Mouse (Mus musculus) stomach, embryonic 16.5 days (tissue): ENCODE measurements around the gene Pfkfb2. TPM values are rescaled to one million over a fixed set of nuclear protein-coding genes. Genes with fewer than 3 reads are reported as not detected.

ENCODE experiments used
- ATAC-seq: fragments of 200-750 bp; cut with Nextera tagmentation; 2 replicates; pipeline ENCODE4 v1.8.0; 2017; ENCODE audit warnings: moderate number of reproducible peaks, moderate TSS enrichment; ENCODE audit not compliant: insufficient read depth, low FRiP score
- H3K27ac ChIP-seq: fragments of 300-500 bp; sonication (generic); 2 replicates; pipeline ENCODE4 v1.5.1; 2014; ENCODE audit warnings: low read length
- H3K27me3 ChIP-seq: fragments of 300-500 bp; sonication (generic); 2 replicates; pipeline ENCODE4 v1.6.1; 2014; ENCODE audit warnings: low read length, control low read depth, mixed read lengths; ENCODE audit not compliant: control insufficient read depth, insufficient read depth
- H3K36me3 ChIP-seq: fragments of 300-500 bp; sonication (generic); 2 replicates; pipeline ENCODE4 v1.6.1; 2014; ENCODE audit warnings: low read length; ENCODE audit not compliant: control insufficient read depth, insufficient read depth
- H3K4me1 ChIP-seq: fragments of 300-500 bp; sonication (generic); 2 replicates; pipeline ENCODE4 v1.6.1; 2014; ENCODE audit warnings: low read length, control low read depth, mixed read lengths; ENCODE audit not compliant: control insufficient read depth, insufficient read depth
- H3K4me2 ChIP-seq: fragments of 300-500 bp; sonication (generic); 2 replicates; pipeline ENCODE4 v1.6.1; 2014; ENCODE audit warnings: low read depth, low read length, mixed read lengths
- H3K4me3 ChIP-seq: fragments of 300-500 bp; sonication (generic); replicated peaks from 2 replicates; pipeline ENCODE4 v1.5.1; 2014; ENCODE audit warnings: mild to moderate bottlenecking, low read length
- H3K9ac ChIP-seq: fragments of 300-500 bp; sonication (generic); 2 replicates; pipeline ENCODE4 v1.6.1; 2014; ENCODE audit warnings: low read length
- H3K9me3 ChIP-seq: fragments of 300-500 bp; sonication (generic); replicated peaks from 2 replicates; pipeline ENCODE4 v1.6.1; 2016; ENCODE audit warnings: low read length, control low read depth; ENCODE audit not compliant: control insufficient read depth
- WGBS: fragments of 180-500 bp; shearing (Covaris S2); extraction: QIAGEN DNeasy Blood & Tissue Kit; methylation state at CpG from one replicate; pipeline ENCODE4 v1.1.7; 2014; 5-methylcytosine and 5-hydroxymethylcytosine counted together
- polyA plus RNA-seq: library from polyadenylated mRNA; unstranded; fragments of >200 nt; fragmentation: Nextera tagmentation; extraction: Ambion mirVana; gene quantifications from 2 replicates; pipeline ENCODE4 v1.2.1, GENCODE M21; 2015

The Pfkfb2 gene
- polyA plus RNA-seq, 1 experiment from 2014 or later, result 11.6 TPM

GRCm38 (mm10) chr1:130716218-130716512, 12.9 kb downstream of the Pfkfb2 start:
- H3K36me3 ChIP-seq, result no peaks in the 10 kb centered on the region
- WGBS, result 0% methylated on average over 3 of the region's 3 CpGs
- peaks cover 14% of the 10 kb centered on the region for H3K4me1 ChIP-seq
- ATAC-seq, result peak; percentile 6; the same call in 1 of the 2 replicates
- peak overlapping the region; percentile 94 for H3K27ac ChIP-seq
- H3K4me3 ChIP-seq, result peak overlapping the region; percentile 98
- peak overlapping the region; percentile 86 for H3K4me2 ChIP-seq
- H3K9ac ChIP-seq, result peak overlapping the region; percentile 98
- no peaks in the 10 kb centered on the region for H3K9me3 ChIP-seq
- H3K27me3 ChIP-seq, result no peaks in the 10 kb centered on the region

DNA sequence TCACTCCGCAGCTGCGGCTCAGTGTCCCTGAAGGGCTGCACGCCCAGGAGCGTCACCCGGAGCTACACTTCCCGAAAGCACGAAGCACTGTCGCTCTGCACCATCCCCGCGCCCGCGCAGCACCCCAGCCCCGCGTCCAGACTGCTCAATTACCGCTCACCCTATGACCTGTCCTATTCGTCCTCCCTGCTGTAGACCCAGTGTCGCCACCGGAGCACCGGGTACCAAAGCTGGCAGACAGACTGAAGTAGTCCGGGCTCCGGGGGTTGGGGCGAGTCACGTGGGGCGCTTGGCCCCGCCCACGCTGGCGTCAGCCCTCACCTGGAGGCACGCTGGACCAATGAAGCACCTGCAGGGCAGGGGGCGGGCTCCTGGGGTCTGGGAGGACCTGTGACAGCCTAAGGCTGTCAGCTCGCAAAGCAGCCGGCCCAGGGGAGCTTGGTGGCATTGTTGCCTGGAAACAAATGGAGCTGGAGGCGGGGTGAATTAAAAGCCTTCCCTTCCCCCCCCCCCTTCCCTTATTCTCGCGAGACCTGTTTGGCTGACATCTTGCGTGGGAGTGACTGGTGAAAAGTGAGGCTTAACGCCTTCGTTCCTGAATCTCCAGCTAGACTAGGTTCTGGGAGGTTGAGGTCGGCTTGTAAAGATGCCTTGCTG, 13.4 kb downstream of the Pfkfb2 start, which contains the start of gene Gm29427:
Gm29427 (minus strand) TSS at position 239 of the 657 bp plus-strand sequence.
- Histone ChIP-seq H3K4me3 (peak within 1 kb of the TSS; percentile 98), H3K4me2 (peak within 1 kb of the TSS; percentile 86), H3K9me3 (no peaks in the 10 kb centered on the region), H3K9ac (peak within 1 kb of the TSS; percentile 98), H3K27me3 (no peaks in the 10 kb centered on the region), H3K36me3 (no peaks in the 10 kb centered on the region), H3K4me1 (peaks cover 14% of the 10 kb centered on the region), H3K27ac (peak within 1 kb of the TSS; percentile 94)
- under 1% methylated on average over 38 of the region's 38 CpGs for WGBS
- ATAC-seq, result peak; percentile 97

GRCm38 (mm10) chr1:130714046-130714445, 15.0 kb downstream of the Pfkfb2 start:
- H3K27me3 ChIP-seq, result no peaks in the 10 kb centered on the region
- ATAC-seq, result no peak
- 82% methylated on average over 4 of the region's 4 CpGs for WGBS
- H3K4me3 ChIP-seq, result no peak overlapping the region
- no peak overlapping the region for H3K4me2 ChIP-seq
- no peaks in the 10 kb centered on the region for H3K36me3 ChIP-seq
- peaks cover 12% of the 10 kb centered on the region for H3K4me1 ChIP-seq
- no peaks in the 10 kb centered on the region for H3K9me3 ChIP-seq
- H3K9ac ChIP-seq, result no peak overlapping the region
- H3K27ac ChIP-seq, result no peak overlapping the region

DNA sequence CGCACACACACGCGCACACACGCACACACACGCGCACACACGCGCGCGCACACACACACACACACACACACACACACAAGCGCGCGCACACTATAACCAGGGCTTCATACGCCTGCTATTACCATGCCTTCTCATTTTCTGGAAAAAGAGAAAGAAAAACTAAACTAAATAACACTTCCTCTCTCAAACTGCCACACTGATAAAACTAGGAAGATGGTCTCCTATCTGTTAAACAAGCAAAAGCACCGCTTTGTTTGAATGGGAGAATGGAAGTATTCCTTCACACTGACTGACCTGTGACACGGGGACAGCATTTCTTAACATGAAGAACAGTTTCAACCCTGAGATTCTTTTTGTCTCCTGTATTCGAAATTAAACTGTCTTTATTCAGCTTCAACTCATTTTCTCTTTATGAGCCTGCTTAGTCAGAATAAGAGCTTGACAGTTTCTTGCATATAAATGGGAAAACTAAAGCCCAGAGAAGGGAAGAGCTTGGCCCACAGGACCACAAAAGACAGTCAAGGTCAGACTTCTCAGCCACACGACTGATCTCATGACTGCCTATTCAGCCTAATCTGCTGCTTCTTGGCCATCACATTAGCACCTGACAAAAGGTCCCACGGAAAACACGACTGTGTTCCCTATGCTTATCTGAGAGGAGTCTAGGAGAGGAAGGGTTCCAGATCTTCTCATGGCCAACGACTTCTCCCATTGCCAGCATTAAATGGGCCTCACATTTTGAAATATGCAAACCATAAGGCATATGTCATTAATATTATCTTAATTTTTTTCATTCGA, 18.6 kb downstream of the Pfkfb2 start:
- H3K4me3 ChIP-seq, result no peak overlapping the region
- H3K27ac ChIP-seq, result no peak overlapping the region
- H3K4me1 ChIP-seq, result 0 out of 2 replicates have a peak, but pooled peaks cover 3% of the 10 kb centered on the region
- no peak for ATAC-seq
- no peak overlapping the region for H3K9ac ChIP-seq
- H3K27me3 ChIP-seq, result no peaks in the 10 kb centered on the region
- peaks cover 13% of the 10 kb centered on the region; the same call in 1 of the 2 replicates for H3K36me3 ChIP-seq
- 89% methylated on average over 22 of the region's 22 CpGs for WGBS
- H3K4me2 ChIP-seq, result no peak overlapping the region
- H3K9me3 ChIP-seq, result no peaks in the 10 kb centered on the region

DNA sequence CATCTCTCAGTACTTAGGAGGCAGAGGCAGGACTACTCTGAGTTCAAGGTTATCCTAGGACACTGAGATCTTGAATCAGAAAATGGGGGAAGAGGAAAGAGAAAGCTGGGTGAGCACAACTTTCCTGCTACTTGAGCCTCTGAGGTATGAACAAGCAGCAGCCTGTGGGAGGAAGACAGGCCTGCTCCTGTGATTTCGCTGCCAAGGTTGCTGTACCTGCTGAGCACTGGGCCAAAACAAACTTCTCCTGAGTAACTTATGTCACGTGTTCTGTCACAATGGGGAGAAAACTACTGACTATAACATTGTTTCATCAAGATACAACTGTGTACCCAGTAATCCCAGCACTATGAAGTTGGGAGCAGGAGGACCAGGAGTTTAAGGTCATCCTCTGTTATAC, 25.4 kb downstream of the Pfkfb2 start:
- Histone ChIP-seq H3K4me3 (no peak overlapping the region), H3K27me3 (no peaks in the 10 kb centered on the region), H3K4me2 (no peak overlapping the region), H3K36me3 (peaks cover 31% of the 10 kb centered on the region), H3K27ac (no peak overlapping the region), H3K9ac (no peak overlapping the region), H3K9me3 (no peaks in the 10 kb centered on the region), H3K4me1 (no peaks in the 10 kb centered on the region)
- WGBS, result 71% methylated on average over 2 of the region's 2 CpGs
- ATAC-seq, result no peak

DNA sequence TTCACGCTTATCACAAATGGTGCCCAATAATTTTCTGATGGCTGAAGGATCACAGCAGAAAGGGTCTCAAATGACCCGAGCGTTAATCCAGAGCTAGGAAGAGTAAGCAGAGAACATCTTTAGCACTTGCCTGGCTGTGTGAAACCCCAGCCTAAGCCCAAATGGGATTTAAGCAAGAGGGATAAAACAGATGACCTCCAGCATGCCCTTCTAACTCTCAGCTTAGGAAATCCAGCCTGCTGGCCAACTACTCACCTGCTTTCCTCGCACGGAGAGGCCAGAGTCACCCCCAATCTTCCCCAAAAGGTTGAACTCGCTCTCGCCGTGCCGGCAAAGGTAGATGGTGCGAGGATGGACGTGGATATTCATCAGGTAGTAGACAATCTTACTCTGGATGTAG, 27.1 kb downstream of the Pfkfb2 start:
- no peaks in the 10 kb centered on the region for H3K4me1 ChIP-seq
- no peak overlapping the region for H3K27ac ChIP-seq
- H3K4me3 ChIP-seq, result no peak overlapping the region
- ATAC-seq, result no peak
- peaks cover 29% of the 10 kb centered on the region for H3K36me3 ChIP-seq
- H3K9ac ChIP-seq, result no peak overlapping the region
- no peak overlapping the region for H3K4me2 ChIP-seq
- no peaks in the 10 kb centered on the region for H3K9me3 ChIP-seq
- no peaks in the 10 kb centered on the region for H3K27me3 ChIP-seq
- 91% methylated on average over 11 of the region's 11 CpGs for WGBS

DNA sequence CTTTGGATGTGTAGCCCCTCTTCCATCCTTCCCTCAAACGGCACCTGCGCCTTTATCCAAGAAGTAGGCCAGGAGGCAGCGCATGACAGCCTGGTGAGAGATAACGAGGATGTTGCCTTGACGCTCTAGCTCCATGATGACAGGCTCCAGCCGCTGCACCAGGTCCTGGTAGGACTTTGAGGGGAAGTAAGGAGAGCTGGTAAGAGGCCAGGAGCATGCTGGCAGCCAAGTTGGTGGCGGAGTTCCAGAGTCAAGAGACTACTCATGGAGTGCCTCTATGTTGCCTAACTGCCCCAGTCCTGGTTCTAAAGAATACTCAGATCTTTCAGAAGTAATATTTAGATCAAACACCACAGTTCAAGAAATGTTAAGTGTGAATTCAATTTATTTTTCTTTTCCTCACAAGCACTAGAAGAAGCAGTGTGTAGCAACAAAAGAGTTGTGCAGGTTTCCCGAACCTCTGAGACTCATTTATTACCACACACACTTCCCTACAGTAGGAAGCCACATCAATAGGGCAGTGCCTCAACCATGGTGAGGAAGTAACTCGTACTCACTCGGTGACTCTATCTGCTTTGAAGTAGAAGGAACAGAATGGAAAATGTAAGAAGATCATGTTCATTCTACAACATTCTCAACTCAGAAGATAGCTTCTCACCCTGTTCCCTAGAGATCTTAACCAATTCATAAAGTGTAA, 29.0 kb downstream of the Pfkfb2 start:
- Histone ChIP-seq H3K36me3 (peaks cover 22% of the 10 kb centered on the region; the same call in 1 of the 2 replicates), H3K4me2 (no peak overlapping the region), H3K9me3 (no peaks in the 10 kb centered on the region), H3K27ac (no peak overlapping the region), H3K4me3 (no peak overlapping the region), H3K27me3 (no peaks in the 10 kb centered on the region), H3K9ac (no peak overlapping the region), H3K4me1 (no peaks in the 10 kb centered on the region)
- no peak for ATAC-seq
- WGBS, result 92% methylated on average over 10 of the region's 10 CpGs

- ATAC-seq, result no peak
- Histone ChIP-seq H3K4me2 (no peak overlapping the region), H3K27ac (no peak overlapping the region), H3K27me3 (no peaks in the 10 kb centered on the region), H3K4me3 (no peak overlapping the region), H3K36me3 (peaks cover 22% of the 10 kb centered on the region; the same call in 1 of the 2 replicates), H3K9ac (no peak overlapping the region), H3K9me3 (no peaks in the 10 kb centered on the region), H3K4me1 (no peaks in the 10 kb centered on the region)
- WGBS, result 91% methylated on average over 5 of the region's 5 CpGs
Measured at GRCm38 (mm10) chr1:130698601-130699000, 30.5 kb downstream of the Pfkfb2 start.

- WGBS, result 65% methylated on average over 1 of the region's 1 CpGs
- ATAC-seq, result no peak
- Histone ChIP-seq H3K27ac (no peak overlapping the region), H3K36me3 (peaks cover 4% of the 10 kb centered on the region; the same call in 1 of the 2 replicates), H3K9me3 (no peaks in the 10 kb centered on the region), H3K4me1 (no peaks in the 10 kb centered on the region), H3K4me3 (no peak overlapping the region), H3K9ac (no peak overlapping the region), H3K27me3 (no peaks in the 10 kb centered on the region), H3K4me2 (no peak overlapping the region)
Measured at GRCm38 (mm10) chr1:130683905-130684304, 45.1 kb downstream of the Pfkfb2 start.
